Mouse (Mus musculus) heart, embryonic 10.5 days (tissue): Measurements from ENCODE around the gene Pla2g12b. TPM values are rescaled to one million over a fixed set of nuclear protein-coding genes. Genes with fewer than 3 reads are reported as not detected.

Experiments
- DNase-seq: peaks from one replicate; pipeline ENCODE4 v3.0.0-alpha.2; 2017; ENCODE audit warnings: low spot score
- H3K27ac ChIP-seq: fragments of 300-500 bp; sonication (generic); 2 replicates; pipeline ENCODE4 v1.5.1; 2016; ENCODE audit warnings: mild to moderate bottlenecking
- H3K27me3 ChIP-seq: fragments of 300-500 bp; sonication (generic); 2 replicates; pipeline ENCODE4 v1.6.1; 2016; ENCODE audit warnings: mild to moderate bottlenecking; ENCODE audit not compliant: poor library complexity, insufficient read depth, severe bottlenecking
- H3K36me3 ChIP-seq: fragments of 300-500 bp; sonication (generic); 2 replicates; pipeline ENCODE4 v1.6.1; 2016; ENCODE audit warnings: mild to moderate bottlenecking, moderate library complexity
- H3K4me1 ChIP-seq: fragments of 300-500 bp; sonication (generic); 2 replicates; pipeline ENCODE4 v1.6.1; 2016; ENCODE audit warnings: mild to moderate bottlenecking
- H3K4me3 ChIP-seq: fragments of 300-500 bp; sonication (generic); 2 replicates; pipeline ENCODE4 v1.5.1; 2016; ENCODE audit warnings: mild to moderate bottlenecking, moderate library complexity
- H3K9me3 ChIP-seq: fragments of 300-500 bp; sonication (generic); 2 replicates; pipeline ENCODE4 v1.6.1; 2016; ENCODE audit warnings: mild to moderate bottlenecking, moderate library complexity
- WGBS: fragments of 180-500 bp; shearing (Covaris S2); methylation state at CpG from one replicate; pipeline ENCODE4 v1.1.7; 2016; 5-methylcytosine and 5-hydroxymethylcytosine counted together
- polyA plus RNA-seq: library from polyadenylated mRNA; unstranded; fragments of >200 nt; fragmentation: Nextera tagmentation; extraction: Ambion mirVana; gene quantifications from 2 replicates; pipeline ENCODE4 v1.2.1, GENCODE M21; 2016

Gene Pla2g12b
- polyA plus RNA-seq, 1 experiment from 2014 or later, result 9.4 TPM

DNA sequence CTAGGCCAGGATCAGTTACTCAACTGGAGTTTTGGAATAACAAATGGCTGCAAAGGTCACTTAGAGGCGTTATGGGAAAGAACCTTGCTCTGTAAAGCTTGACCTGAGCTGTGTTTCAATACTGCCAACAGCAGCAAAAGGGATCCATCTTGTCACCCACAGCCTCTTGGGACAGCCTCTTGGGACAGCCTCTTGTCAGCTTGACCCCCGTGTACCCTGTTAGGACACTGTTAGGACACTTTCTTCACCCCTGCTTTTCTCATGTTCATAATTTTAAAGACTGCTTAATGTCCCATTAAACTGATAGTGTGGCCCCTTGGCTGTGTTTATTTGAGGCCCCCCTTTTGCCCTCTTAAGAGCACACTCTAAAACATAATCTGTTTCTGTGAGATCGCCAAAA lies 21.0 kb downstream of the Pla2g12b start:
- Histone ChIP-seq H3K36me3 (no peaks in the 10 kb centered on the region), H3K27me3 (no peaks in the 10 kb centered on the region), H3K9me3 (no peaks in the 10 kb centered on the region), H3K4me3 (no peak overlapping the region), H3K27ac (no peak overlapping the region), H3K4me1 (peaks cover 22% of the 10 kb centered on the region)
- 77% methylated on average over 3 of the region's 3 CpGs for whole genome bisulfite sequencing
- DNase-seq, result no peak

DNA sequence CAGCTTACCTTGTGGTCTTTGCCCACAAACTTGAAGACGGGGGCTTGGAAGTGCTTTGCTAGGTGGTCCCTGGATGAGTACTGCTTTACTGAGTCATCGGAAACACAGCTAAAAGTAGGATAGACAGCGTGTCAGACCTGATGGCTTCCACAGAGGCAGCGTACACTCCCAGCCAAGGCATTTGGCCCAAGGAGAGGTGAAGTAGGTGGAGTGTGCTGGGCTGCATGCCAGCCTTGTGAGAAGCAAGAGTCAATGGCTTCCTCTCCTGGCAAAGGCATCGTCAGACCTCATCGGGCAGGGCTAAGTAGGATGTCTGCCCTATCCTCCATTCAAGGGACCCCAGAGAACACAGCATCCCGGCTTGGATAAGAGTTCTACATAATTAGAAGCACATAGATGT lies 21.9 kb downstream of the Pla2g12b start:
- no peaks in the 10 kb centered on the region for H3K36me3 ChIP-seq
- no peak overlapping the region for H3K27ac ChIP-seq
- no peak for DNase-seq
- peaks cover 31% of the 10 kb centered on the region for H3K4me1 ChIP-seq
- H3K9me3 ChIP-seq, result no peaks in the 10 kb centered on the region
- H3K4me3 ChIP-seq, result no peak overlapping the region
- no peaks in the 10 kb centered on the region for H3K27me3 ChIP-seq
- WGBS, result 81% methylated on average over 7 of the region's 7 CpGs

DNA sequence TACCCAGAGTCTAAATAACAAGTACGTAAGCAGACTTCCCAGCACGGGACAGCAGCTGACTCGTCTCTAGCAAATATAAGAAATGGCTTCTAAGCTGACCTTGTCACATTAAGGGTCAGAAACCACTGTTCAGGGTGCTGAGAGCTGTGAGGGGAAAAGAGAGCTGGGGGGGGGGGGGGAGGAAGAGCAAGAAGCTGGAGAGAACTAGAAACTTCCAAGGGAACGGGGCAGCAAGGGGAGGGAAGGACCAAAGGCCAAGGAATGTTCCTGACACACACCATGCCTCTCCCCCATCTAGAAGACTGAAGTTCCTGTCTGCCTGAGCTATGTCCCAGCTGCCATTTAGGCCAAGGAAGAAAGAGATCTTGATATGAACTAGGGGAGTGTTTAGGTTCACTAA lies 22.9 kb downstream of the Pla2g12b start:
- H3K4me1 ChIP-seq, result peaks cover 41% of the 10 kb centered on the region
- H3K4me3 ChIP-seq, result no peak overlapping the region
- H3K27ac ChIP-seq, result no peak overlapping the region
- H3K9me3 ChIP-seq, result no peaks in the 10 kb centered on the region
- H3K36me3 ChIP-seq, result no peaks in the 10 kb centered on the region
- WGBS, result 75% methylated on average over 4 of the region's 4 CpGs
- DNase-seq, result no peak
- no peaks in the 10 kb centered on the region for H3K27me3 ChIP-seq

DNA sequence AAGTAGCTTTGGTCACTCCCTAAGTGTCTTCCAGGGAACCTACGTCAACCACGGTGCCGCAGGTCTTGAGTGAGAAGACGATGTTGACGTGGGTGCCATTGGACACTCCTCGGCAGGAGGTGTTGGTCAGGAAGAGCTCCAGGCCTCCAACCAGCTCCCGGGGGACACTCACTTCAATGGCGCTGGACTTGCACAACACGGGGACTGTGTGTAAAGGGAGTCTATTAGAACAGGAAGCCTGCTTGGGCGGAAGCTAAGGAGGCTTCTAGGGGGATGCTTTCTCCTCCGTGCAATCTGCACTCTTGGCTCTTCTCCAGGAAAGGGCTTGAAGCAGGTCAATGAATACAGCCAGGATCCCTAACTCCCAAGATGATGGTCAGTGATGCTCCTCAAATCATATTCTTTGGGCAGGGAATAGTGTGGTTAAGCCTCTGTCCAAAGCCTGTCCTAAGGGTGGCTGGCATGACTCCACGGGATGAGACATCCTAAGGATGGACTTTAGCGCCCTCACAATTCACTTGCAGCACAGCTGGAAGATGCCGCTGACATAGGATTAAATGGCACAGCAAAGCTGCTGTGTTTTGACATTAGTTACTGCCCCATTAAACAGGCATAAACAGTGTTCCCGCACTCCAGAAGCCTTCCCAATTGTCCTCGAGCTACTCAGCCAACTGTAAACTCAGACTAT lies 26.1 kb downstream of the Pla2g12b start:
- Histone ChIP-seq H3K9me3 (no peaks in the 10 kb centered on the region), H3K27me3 (no peaks in the 10 kb centered on the region), H3K4me1 (peaks cover 33% of the 10 kb centered on the region), H3K4me3 (no peak overlapping the region), H3K36me3 (no peaks in the 10 kb centered on the region), H3K27ac (no peak overlapping the region)
- WGBS, result 74% methylated on average over 16 of the region's 16 CpGs
- no peak for DNase-seq

DNA sequence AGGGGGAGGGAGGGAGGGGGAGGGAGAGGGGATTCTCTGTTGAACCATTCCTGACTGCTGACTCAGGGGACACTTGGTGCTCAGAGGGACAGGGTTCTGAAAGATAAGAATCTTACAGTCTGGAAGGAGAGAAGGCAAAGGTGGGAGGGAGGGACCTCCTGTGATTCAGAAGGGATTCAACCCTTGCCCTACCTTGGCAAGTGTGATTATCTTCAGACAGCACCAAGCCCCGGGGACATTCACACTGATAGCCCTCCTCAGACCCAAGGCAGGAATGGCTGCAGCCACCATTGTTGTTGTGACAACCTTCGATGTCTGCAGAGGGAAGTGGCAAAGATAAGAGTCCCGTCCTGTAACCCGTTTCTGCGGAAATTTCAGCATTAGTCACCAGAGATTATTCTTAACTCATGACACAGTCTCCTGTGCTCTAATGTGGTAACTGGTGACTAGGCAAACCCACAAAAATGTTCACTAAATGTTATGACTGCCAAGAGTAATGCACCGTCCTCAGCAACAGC lies 27.3 kb downstream of the Pla2g12b start:
- H3K4me3 ChIP-seq, result no peak overlapping the region
- 0 out of 2 replicates have a peak overlapping the region, but pooled peaks have one; percentile 29 for H3K27ac ChIP-seq
- H3K9me3 ChIP-seq, result no peaks in the 10 kb centered on the region
- H3K36me3 ChIP-seq, result no peaks in the 10 kb centered on the region
- peaks cover 33% of the 10 kb centered on the region for H3K4me1 ChIP-seq
- H3K27me3 ChIP-seq, result no peaks in the 10 kb centered on the region
- WGBS, result 18% methylated on average over 6 of the region's 6 CpGs
- no peak for DNase-seq

DNA sequence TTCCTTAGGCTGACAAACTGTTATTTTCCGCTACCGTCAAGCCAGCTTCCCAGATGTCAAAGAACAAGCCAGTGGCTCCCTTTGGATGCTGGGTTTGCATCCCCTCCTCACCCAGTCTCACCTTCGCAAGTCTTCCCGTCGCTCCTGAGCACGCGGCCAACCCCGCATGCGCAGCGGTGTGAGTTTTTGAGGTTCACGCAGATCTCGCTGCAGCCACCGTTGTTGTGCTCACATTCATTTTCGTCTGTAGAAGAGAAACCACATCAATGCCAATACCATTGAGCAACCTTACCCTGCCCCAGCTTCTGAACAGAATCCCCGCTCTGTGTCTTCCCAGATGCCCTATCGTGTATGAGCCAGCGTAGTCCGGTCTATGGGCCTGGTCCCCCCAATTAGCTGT lies 32.3 kb downstream of the Pla2g12b start:
- no peaks in the 10 kb centered on the region for H3K36me3 ChIP-seq
- no peak overlapping the region for H3K4me3 ChIP-seq
- no peak for DNase-seq
- peaks cover 18% of the 10 kb centered on the region; the same call in 1 of the 2 replicates for H3K4me1 ChIP-seq
- no peak overlapping the region for H3K27ac ChIP-seq
- H3K27me3 ChIP-seq, result no peaks in the 10 kb centered on the region
- H3K9me3 ChIP-seq, result no peaks in the 10 kb centered on the region
- WGBS, result 93% methylated on average over 18 of the region's 18 CpGs

DNA sequence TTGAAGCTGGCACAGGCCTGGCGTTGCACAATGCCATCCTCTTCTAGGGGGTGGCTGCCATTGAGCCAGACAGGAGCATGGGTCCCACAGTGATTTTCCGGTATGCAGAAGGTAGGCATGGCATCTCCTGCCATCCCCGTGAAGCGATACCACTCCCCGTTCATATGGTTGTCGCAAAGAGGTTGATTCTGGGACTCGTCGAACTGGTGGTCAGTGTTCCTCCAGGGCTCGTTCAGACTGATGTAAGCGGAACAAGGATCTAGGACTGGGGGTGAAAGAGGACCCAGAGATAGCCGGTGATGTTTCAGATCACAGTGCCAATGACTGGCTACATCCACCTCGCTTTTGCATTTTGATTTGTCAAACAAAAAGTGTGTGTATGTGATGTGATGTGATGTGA lies 35.2 kb downstream of the Pla2g12b start:
- Histone ChIP-seq H3K4me3 (no peak overlapping the region), H3K27ac (no peak overlapping the region), H3K27me3 (no peaks in the 10 kb centered on the region), H3K36me3 (no peaks in the 10 kb centered on the region), H3K9me3 (no peaks in the 10 kb centered on the region), H3K4me1 (peaks cover 33% of the 10 kb centered on the region)
- no peak for DNase-seq
- WGBS, result 82% methylated on average over 12 of the region's 12 CpGs

DNA sequence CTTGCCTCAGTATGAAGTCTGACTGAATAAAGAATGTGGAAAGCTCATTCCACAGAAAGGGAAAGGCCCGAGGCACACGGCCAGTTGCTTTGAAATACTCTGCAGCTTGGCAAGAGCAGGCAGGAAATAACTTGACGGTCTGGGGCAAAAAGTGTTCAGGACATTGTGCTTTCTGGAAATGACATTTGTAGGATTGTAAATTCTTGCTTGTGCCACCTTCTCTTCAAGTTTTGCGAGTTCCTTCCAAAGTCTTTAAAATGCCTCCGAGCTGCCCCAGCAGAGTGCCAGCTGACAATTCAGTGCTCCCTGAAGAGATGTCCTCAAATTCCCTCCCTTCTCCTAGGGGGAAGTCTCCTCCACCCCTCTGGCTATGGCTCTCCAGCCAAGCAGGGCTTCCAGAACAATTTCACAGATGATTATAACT lies 36.1 kb downstream of the Pla2g12b start:
- H3K4me3 ChIP-seq, result no peak overlapping the region
- H3K27ac ChIP-seq, result no peak overlapping the region
- peaks cover 41% of the 10 kb centered on the region for H3K4me1 ChIP-seq
- 49% methylated on average over 5 of the region's 5 CpGs for WGBS
- H3K36me3 ChIP-seq, result no peaks in the 10 kb centered on the region
- no peak for DNase-seq
- H3K9me3 ChIP-seq, result no peaks in the 10 kb centered on the region
- no peaks in the 10 kb centered on the region for H3K27me3 ChIP-seq

DNA sequence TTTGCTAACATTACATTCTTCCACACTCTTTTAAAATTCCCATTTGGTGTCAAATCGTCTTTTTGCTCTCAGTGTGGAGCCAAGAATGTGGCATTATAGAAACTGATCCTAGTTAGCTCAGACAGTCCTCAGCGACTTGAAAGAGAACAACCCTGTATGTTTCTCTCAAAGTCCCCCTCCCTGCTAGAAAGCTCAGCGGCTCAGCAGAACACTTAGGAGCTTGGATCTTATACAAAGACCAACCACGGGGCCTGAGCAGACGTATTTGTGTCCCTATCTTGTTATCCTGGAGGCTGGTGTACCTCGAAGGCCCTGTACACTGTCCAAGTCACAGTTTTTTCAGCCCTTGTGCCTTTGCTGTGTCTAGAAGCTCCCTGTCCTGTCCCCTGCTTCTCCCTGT lies 36.7 kb downstream of the Pla2g12b start:
- peaks cover 48% of the 10 kb centered on the region for H3K4me1 ChIP-seq
- no peaks in the 10 kb centered on the region for H3K27me3 ChIP-seq
- WGBS, result 51% methylated on average over 6 of the region's 6 CpGs
- H3K36me3 ChIP-seq, result no peaks in the 10 kb centered on the region
- no peak for DNase-seq
- no peak overlapping the region for H3K27ac ChIP-seq
- no peak overlapping the region for H3K4me3 ChIP-seq
- no peaks in the 10 kb centered on the region for H3K9me3 ChIP-seq

DNA sequence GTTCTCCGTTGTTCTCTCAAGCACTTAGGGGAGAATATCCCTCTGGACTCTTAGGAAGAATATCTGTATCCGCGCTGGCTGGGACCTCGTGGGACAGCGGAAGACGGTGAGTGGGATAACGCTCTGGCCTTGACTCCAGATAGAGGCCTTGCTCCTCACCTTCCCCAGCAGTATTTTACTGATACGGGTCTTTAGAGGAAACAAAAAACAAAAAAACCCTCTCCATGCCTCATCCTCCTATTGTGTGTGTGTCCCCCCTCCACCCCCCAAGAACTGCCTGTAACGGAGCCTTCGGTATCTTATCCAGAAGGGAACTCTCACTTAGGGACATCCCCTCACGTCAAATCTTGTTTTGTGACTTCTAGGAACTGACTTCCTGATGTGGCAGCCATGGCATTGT lies 38.3 kb downstream of the Pla2g12b start, which contains the start of gene Oit3:
Gene Oit3 (minus strand): TSS at position 44 of the 400 bp plus-strand sequence.
- Histone ChIP-seq H3K9me3 (no peaks in the 10 kb centered on the region), H3K36me3 (no peaks in the 10 kb centered on the region), H3K27me3 (no peaks in the 10 kb centered on the region), H3K4me3 (no peak within 1 kb of the TSS), H3K27ac (peak within 1 kb of the TSS; percentile 38), H3K4me1 (peaks cover 56% of the 10 kb centered on the region)
- 45% methylated on average over 11 of the region's 11 CpGs for WGBS
- no peak for DNase-seq

DNA sequence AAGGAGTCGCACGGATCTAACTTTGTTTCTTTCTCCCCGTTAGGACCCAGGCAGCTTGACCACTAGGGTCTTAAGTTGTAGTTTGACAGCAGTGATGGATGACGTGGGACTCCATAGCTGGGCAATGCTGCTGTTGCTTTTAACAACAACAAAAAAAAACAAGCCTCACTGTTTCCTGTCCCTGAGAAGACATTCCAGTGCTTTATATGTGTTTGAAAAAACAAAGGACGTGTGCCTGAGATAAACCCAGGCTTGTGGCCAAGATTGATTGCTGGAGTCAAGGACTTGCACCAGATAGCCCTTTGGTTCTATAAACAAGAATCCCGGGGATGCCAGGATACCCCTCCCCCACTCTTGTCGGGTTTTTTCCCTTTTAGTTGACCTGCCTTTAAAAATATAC lies 39.8 kb downstream of the Pla2g12b start:
- no peaks in the 10 kb centered on the region for H3K36me3 ChIP-seq
- no peaks in the 10 kb centered on the region for H3K27me3 ChIP-seq
- no peak overlapping the region for H3K27ac ChIP-seq
- no peak for DNase-seq
- peaks cover 65% of the 10 kb centered on the region for H3K4me1 ChIP-seq
- WGBS, result 4% methylated on average over 7 of the region's 7 CpGs
- no peak overlapping the region for H3K4me3 ChIP-seq
- H3K9me3 ChIP-seq, result no peaks in the 10 kb centered on the region

DNA sequence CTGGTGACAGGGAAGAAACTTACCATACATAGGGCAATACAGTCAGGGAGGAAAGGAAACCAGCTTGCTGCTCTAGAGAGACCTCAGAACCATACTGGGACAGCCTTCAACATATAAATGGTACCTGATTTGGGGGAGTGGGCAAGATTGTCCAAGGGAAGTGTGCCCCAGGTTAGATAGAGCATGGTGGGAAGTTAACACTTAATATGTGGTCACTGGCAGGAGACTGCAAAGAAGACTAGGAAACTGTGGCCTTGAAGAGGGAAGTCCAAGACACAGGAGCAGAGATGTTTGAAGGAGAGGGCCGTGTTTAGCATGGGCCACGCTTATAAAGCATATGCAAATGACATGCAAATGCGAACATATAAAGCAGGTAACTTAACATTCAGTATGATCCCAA lies 40.6 kb downstream of the Pla2g12b start:
- DNase-seq, result no peak
- Histone ChIP-seq H3K27ac (0 out of 2 replicates have a peak overlapping the region, but pooled peaks have one; percentile 62), H3K4me1 (peaks cover 68% of the 10 kb centered on the region), H3K4me3 (no peak overlapping the region), H3K36me3 (no peaks in the 10 kb centered on the region), H3K27me3 (no peaks in the 10 kb centered on the region), H3K9me3 (no peaks in the 10 kb centered on the region)
- WGBS, result 85% methylated on average over 3 of the region's 3 CpGs

DNA sequence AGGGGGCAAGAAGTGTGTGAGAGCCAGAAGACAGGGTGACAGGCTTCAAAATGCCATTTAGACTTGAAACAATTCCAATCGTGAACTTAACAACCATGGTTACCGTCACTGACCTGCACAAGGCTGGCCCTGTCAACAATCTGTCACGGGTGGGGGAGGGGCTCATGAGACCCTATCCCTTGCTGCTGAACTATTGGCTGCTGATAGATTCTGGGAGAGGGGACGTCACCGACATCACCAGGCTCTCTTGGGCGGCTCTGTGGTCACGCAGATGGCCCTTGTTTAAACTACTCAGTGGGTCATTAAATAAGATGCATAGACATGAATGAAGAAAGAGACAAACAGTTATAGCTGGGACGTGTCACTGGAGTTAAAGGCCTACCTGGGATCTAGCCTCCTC lies 41.2 kb downstream of the Pla2g12b start:
- DNase-seq, result no peak
- Histone ChIP-seq H3K4me3 (no peak overlapping the region), H3K27me3 (no peaks in the 10 kb centered on the region), H3K9me3 (no peaks in the 10 kb centered on the region), H3K4me1 (peaks cover 63% of the 10 kb centered on the region), H3K27ac (0 out of 2 replicates have a peak overlapping the region, but pooled peaks have one; percentile 62), H3K36me3 (no peaks in the 10 kb centered on the region)
- 29% methylated on average over 8 of the region's 8 CpGs for WGBS
